Mouse (Mus musculus) lung, postnatal 25 days (tissue): ENCODE results near the gene Gapvd1.
A peak's percentile ranks its signal among the peaks of the same experiment; 100 is the strongest.

ENCODE experiments used
- DNase-seq: peaks from one replicate; pipeline ENCODE4 v3.0.0; 2022; ENCODE audit warnings: low spot score

Gene Gapvd1

GRCm38 (mm10) chr2:34711904-34712303, 43.1 kb downstream of the Gapvd1 start:
- DNase-seq, result no peak

DNA sequence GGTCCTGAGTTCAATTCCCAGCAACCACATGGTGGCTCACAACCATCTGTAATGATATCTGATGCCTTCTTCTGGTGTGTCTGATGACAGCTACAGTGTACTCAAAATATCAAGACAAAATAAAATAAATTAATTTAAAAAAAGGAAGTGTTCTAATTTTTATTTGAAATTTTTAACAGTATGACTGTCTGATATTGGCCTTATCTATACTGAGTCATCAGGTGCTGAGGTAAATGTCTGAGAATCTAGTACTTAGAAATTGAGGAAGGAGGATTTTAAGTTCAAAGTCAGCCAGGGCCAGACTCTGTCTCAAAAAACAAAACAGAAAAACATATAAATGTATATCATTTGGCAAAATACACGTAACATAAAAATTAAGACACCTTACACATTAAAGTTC, 46.4 kb downstream of the Gapvd1 start:
- no peak for DNase-seq

DNA sequence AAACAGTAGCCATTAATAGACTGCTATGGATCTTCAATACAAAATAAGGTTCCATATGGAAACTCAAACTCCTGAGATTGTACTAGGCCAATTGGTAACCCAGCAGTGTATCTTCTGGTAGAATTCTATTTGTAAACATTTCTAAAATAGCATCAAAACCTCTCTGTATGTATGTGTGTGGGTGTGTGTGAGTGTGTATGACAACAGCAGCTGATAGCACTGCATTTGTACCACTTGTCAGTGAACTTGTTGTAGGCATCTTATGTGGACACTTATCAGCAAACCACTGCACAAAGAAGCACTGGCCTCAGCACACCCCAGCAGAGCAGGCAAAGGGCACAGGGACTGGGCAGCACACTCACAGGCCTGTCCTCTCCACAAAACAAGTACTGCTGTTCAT, 58.4 kb downstream of the Gapvd1 start:
- no peak for DNase-seq

DNA sequence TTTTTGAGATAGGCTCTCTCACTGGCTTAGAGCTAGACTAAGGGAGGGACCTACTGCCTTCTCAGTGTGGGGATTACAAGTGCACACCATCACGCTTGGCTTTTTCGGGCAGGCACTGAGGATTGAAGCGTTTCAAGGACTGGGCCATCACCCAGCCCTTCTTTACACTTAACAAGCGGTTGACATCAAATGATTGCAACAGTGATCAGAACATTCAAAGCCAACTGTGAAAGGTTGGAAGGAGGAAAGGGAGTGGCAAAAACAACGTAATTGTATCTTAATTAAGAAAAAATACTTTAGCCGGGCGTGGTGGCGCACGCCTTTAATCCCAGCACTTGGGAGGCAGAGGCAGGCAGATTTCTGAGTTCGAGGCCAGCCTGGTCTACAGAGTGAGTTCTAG, 62.2 kb downstream of the Gapvd1 start:
- DNase-seq, result no peak

- DNase-seq, result no peak
Measured at GRCm38 (mm10) chr2:34684076-34684870, 70.8 kb downstream of the Gapvd1 start.

DNA sequence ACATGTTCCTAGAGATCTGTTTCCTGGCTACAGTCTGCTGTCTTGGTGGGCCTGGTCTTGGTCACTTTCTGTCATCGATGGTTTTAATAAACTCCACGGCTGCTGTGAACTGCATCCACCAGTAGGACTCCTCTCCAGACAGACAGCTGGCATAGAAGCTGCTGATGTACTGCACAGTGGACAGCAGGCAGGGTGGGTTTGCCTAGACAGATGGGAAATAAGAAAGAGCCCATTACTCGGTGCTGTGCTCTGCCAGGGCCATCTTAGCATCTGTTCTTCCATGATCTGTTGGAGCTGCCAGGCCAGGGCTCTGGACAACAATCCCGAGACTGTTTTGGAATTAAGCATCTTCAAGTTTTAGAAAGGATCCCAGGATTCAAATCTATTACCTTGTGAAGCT, 77.1 kb downstream of the Gapvd1 start:
- no peak for DNase-seq

GRCm38 (mm10) chr2:34677061-34677460, 78.0 kb downstream of the Gapvd1 start:
- DNase-seq, result no peak

DNA sequence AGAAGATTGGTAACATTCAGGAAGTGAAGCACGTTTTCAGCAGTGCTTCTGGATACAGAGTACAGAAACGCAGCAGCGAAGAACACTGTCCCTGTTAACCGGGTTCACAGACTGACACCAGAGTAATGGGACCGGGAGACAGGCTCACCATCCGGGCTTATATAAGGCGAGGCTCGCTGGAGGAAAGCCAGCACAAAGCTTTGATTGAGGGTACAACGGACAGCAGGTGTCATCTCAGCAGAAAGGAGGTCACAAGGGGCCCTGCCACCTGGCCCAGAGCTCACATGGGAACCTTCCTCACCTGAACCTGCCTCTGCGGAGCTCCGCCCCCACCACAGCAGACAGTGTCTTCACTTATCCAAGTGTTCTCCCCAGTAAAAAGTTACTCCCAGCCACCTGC, 81.2 kb downstream of the Gapvd1 start:
- no peak for DNase-seq

- peak; percentile 38 for DNase-seq
Measured at GRCm38 (mm10) chr2:34671385-34672026, 83.5 kb downstream of the Gapvd1 start.

GRCm38 (mm10) chr2:34670470-34670869, 84.6 kb downstream of the Gapvd1 start:
- no peak for DNase-seq

GRCm38 (mm10) chr2:34669203-34669746, 85.8 kb downstream of the Gapvd1 start:
- DNase-seq, result no peak

DNA sequence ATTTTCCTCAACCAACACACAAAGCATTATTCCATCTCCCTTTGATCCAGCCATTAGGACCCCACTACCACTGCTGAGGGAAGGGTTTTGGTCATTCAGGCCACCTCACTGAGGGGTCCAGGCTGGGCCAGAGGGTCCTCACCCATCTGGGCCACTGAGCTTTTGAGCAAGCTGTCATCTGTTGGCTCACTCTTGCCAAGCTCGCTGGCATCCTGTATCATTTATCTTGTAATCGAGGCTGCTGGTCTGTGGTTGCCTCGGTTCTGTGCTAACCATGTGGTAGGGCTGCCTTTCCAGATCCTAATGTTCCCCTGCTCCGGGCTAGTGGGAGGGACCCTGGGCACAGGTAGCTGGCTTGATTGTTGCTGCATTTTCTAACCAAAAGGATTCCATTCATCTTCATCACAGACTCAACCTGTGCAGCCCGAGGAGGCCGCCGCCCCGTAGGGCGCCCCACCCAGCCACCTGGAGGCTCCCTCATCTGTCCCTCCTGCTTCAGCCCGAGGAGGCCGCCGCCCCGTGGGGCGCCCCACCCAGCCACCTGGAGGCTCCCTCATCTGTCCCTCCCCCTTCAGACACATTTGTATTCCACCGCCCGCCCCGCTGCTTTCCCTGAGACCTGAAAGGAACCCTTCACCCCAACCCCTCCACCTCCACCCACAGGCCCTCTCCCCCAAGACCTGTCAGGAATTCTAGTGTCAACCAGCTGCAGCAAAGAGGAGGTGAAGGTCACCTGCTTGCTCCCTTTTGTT, 86.4 kb downstream of the Gapvd1 start:
- no peak for DNase-seq

DNA sequence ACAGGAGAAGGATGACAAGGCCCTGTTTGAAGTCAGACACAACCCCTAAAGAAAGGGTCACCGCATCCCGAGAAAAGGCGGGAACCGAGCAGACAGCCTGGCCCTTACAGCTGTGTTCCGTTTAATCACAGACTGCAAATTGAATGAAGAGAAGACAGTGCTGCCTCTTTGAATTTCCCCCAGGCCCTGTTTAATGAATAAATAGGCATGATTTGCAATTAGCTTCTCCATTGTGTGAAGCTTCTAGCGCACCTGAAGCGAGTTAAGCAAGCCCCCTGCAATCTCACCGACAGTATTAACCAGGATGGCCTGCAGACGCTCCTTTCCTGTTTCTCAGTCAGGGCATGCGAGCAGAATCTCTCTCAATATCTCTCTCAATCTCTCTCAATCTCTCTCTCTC, 87.2 kb downstream of the Gapvd1 start:
- no peak for DNase-seq

DNA sequence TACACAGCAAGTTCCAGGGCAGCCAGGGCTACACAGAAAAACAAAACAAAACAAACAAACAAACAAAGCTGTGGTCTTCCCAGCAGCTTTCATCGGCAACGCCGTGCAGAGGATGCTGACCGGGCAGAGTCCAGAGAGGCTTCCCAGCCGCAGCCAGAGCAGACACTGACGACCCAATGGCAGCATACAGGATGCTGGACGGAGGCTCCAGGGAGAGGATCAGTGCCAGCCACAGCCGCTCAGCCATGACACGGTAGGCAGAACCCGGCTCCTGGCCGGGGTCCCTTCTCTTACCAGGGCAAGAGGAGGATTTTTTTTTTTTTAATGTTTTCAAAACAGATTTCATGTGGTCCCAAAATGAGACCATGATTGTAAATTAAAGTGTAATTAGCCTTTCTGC, 107.6 kb downstream of the Gapvd1 start:
- no peak for DNase-seq

- DNase-seq, result no peak
Measured at GRCm38 (mm10) chr2:34646541-34646865, 108.5 kb downstream of the Gapvd1 start.

DNA sequence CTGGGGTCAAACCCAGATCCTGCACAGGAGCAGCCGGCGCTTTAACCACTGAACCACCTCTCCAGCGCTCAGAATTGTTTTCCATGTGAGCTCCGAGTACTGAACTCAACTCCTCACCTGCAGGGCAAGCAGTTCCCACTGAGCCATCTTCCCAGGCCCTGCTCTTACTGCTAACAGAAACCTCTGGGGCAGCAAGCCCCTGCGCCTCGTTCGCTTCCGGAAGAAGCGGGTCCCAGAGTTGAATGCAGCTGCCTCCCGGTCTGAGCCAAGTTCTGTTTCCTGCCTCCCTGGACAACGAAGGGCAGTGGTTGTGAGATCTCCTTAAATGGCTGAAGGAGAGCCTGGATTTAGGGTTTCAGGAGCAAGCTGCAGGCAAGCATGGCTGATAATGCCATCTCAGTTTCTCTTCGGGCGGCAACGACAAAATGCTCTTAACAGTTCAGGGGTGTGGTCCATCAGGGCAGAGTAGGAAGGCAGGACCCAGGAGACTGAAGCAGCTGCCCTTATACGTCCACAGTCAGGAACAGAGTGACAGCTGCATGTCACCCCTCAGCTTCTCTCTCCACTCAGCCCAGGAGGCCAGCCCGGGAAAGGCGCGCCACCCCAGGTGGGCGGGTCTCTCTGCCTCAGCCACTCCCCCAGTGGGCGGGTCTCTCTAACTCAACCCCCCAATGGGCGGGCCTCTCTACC, 109.0 kb downstream of the Gapvd1 start:
- DNase-seq, result peak; percentile 76

- no peak for DNase-seq
Measured at GRCm38 (mm10) chr2:34644571-34645526, 110.2 kb downstream of the Gapvd1 start.

- no peak for DNase-seq
Measured at GRCm38 (mm10) chr2:34642351-34642750, 112.7 kb downstream of the Gapvd1 start.

- no peak for DNase-seq
Measured at GRCm38 (mm10) chr2:34639725-34640124, 115.3 kb downstream of the Gapvd1 start.

DNA sequence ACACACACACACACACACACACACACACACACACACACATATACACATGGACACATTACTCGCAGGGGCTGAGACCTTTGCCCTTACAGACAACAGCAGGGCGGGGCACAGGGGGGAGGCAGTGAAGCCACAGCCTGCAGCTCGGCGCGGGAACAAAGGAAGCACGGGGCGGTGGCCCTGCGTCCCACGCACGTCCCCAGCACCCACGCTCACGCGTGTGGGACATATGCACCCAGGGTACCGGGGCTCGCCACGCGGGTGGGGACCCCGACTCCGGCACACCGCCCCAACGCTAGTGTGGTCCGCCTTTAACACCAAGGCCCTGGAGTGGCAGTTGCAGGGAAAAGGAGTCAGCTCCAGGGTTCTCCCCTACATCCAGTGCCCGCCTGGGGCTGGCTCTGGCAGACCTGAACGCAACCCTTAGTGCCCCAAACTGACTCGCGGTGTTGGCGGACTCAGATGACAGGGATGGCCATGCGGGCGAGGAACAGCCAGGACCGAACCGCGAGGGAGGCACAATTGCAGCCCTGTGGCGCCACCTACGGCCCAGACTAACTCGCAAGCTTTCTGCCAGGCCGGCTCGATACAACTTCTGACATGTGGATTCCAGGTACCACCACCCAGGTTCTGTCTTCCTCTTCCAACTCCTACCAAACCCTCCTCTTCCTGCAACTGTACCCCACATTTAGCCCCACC, 115.9 kb downstream of the Gapvd1 start:
- peak; percentile 81 for DNase-seq
